Mouse (Mus musculus) right cerebral cortex, postnatal 10 days (tissue): ENCODE measurements around the gene Gclc.

Experiments
- DNase-seq, 2 experiments: peaks; one replicate each; pipeline ENCODE4 v3.0.0; 2021; ENCODE audit warnings: low spot score in 2 of 2

Gclc gene

DNA sequence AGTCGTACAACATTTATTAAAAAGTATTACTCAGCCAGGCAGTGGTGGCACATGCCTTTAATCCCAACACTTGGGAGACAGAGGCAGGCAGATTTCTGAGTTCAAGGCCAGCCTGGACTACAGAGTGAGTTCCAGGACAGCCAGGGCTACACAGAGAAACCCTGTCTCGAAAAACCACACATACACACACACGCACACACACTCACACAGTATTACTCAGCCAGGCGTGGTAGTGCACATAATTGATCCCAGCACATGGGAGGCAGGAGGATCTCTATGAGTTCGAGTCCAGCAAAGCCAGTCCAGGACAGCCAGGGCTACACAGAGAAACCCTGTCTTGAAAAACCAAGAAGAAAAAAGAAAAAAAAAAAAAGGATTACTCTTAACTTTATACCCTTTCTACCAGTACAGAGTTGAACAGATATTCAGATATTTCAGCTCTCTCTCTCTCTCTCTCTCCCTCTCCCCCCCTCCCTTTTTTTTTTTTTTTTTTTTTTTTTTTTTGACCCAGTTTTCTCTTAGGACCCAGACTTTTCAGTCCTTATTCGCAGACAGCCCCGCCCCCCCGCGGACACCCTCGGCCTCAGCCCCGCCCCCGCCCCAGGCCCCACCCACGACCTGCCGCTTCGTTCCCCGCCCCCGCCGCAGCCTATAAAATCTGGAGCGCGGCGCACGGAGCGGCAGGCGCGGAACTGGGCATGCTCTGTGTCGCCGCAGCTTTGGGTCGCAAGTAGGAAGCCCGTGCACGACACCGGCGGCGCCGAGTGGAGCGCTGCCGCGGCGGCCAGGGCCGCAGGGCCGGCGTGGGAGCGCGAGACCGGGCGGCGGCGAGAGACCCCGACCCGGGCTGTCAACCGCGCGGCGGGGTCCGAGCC lies at the start of gene Gclc:
Gene Gclc, plus strand, starts transcription at position 683 of the 875 bp plus-strand sequence.
- peak; percentile 94 to 95 for DNase-seq

DNA sequence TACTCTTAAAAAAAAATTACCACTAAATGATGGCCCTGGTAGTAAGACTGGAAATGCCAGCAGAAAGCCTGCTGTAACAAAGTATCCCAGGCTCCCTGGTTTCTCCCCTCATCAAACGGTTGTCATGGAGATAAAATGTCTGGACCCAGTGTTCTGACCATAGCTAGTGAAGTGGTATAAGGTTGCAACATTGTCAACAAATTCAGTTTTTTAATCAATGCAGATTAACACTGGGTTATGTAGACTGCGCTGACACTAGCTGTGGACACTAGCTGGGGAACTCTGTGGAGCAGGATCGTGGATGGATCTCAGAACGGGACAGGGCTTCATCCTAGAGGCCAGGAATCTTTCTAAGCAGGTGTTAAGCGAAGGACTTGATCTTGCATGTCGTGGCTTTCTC lies 47.8 kb upstream of the Gclc start:
- DNase-seq: no peak

DNA sequence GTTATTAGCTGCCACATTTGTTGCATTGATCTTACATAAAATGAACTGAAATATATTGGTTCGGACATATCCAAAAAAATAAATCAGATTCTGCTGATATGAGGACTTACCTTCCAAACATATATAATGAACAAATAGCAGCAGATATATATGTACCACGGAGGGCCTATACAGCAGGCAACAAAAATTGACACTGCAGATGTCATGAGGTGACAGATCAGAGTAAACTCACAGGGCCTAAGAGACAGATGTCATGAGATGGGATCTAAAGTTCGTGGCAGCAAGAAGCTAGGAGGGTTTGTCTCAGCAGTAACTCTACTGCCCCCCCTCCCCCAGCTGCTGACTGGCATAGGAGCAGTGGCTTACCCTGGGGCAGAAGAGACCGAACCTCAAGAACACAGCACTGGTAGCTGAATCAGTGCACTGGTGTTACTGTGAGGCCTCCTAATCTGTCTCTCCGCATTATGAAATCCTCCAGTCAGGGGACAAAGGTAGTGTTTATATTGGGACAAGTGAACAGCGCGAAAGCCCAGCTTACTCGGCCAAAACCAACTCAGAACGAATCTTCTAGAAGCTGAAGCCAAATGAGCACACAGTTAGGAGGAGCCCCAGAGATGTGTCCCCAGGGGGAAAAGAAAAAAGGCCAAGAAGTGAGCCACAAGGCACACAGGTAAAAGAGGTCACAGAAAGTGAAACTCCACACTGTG lies 46.7 kb upstream of the Gclc start:
- DNase-seq: no peak

DNA sequence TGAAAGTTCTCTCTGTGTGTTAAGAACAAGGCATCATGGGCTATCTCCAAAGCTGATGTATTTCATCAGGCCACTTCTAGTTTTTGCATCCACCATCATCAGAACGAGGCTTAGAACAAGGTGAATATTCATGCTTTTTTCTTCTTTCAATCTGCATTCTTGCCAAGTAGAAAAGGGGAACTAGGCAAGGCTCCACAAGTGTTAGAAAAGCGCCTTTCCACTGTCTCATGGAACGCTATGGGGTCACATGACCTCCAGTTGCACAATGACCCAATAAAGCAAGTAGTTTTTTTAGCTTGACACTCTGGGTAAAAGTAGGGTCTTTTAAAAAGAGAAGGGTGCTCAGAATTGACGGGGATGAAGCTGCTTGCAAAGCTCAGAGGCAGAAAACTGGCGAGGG lies 45.4 kb upstream of the Gclc start:
- DNase-seq: no peak

DNA sequence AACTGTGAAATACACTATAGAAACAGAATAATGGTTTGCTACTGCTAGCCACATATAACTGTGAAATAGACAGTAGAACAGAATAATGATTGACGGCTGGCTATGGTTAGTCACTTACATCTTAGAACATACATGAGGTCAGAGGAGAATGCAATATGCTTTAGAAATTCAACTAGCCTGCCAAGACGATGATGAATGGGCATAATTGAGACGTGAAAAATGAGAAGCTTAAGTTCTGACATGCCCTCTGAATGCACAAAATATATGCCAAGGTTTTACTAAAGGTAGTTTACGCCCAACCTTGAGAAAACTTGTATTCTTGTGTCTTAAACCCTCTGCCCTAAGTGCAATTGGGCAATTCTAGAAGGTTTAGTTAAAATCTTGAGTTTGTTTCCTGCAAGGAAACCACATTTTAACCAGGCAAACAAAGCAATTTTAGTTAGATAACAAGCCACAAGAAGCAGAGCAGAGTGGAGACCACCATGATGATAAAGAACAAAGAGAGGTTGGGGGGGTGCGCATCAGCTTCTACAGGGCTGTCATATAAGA lies 43.2 kb upstream of the Gclc start:
- no peak for DNase-seq

DNA sequence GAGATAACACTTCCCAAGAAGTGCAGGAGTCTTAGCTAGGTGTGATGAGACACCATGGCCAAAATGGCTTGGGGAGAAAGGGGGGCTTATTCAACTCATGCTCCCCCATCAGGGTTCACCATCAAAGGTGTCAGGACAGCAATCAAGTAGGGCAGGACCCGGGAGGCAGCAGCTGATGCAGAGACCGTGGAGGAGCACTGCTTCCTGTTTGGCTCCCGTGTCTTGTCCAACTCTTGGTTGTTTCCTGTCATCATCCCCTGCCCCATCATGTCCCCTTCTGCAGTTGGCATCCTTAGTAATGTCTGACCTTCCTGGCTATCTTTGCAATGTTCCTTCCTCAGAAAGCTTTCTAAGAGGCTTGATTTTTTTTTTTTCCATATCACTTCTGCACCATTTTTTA lies 41.5 kb upstream of the Gclc start:
- DNase-seq: no peak

DNA sequence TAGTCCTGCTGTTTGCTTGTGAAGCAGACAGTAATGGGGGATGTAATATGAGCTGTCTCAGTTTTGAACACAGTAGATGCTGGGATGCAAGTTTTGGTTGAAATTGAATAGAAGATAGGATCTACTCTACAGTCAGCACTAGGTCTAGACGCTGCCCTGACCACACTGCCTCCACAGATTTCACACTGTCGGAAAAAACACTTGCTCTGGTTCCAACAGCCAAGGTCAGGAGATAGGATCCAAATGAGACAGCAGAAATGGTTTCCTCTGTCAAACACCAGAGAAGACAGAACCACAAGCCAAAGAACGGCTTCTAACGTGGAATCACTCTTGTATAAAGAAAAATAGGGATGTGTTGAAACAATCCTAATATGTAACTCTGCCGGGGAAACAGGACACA lies 41.0 kb upstream of the Gclc start:
- no peak for DNase-seq

DNA sequence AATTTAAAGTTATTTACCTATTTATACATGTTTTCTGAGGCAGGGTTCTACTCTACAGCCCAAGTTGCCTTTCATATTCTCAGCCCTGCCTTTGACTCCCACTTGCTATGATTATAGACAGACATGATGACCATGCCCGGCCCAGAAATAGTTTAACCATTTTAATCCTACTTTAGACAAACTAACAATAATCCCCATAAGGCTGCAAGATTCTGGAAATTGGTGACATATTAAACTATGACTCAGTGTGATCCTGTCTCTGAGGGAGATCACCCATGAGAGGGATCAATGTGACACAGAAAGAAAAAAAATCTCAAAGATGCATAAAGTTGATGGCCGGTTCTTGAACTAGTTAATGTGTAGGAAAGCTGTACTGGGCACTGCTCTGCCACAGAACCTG lies 39.1 kb upstream of the Gclc start:
- no peak for DNase-seq

DNA sequence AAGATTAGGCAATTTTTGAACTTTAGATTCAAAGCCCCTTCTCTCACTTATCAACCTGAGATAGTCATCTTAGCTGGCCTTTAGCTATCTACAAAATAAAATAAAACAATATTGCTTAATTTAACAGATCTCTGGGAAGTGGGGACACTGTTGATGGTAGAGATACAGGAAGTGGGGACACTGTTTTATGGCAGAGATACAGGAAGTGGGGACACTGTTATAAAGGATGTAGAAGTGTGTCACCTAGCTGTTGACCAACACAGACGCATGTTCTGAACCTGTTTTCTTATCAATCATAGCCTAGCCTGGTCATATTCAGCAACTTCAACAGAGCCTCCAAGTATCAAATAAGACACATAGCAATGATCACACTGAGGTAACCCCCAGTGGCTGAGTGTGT lies 38.3 kb upstream of the Gclc start:
- DNase-seq: no peak

DNA sequence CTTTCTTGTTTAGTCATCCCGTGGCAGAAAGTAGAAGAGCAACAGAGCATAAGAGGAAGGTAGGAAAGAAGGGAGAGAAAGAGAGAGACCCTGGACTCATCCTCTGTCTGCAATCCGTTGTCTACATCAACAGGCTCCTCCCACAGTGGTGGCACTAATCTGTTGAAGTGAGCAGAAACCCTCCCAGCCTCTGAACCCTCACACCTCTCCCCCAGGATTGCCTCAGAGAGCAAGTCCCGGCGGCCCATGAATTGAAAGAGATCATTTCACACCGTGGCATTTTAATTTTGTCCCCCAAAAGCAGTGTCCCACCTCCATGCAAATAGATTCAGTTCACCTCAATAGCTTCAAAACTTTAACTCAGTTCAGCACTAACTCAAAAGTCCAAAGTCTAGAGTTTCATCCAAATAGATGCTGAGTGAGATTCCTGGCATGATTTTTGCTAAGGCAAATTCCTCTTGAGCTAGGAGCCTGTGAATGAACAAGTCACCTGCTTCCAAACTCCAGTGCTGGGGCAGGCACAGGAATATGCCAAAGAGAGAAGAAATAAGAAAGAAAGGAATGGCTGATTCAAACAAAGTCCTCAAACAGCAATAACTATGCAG lies 36.4 kb upstream of the Gclc start:
- DNase-seq: no peak

DNA sequence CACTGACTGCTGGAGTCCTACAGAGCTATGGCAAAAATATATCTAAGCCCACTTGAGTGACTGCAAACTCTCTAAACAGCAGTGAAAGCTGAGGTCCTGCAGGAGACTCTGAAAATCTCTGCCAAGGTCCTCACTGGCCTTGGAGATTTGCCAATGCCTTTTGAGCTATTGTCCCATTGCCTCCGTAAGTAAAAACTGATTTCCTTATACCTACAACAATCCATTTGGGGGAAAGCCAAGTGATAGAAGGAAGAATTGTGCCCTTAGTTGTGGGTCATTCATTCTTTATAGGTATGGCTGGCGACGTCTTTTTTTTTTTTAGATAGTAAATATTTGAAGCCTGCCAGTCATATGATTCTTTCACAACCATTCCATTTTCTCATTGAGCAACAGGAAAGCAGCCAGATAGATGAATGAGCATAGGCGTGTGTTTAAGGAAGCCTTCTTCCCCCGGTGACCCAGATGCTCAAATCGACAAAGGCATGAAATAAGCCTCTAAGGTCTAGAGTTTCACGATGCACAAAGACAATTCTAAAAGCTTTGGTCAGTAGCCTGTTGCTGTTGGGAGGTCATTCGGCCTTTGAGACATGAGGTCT lies 35.4 kb upstream of the Gclc start:
- DNase-seq: no peak

DNA sequence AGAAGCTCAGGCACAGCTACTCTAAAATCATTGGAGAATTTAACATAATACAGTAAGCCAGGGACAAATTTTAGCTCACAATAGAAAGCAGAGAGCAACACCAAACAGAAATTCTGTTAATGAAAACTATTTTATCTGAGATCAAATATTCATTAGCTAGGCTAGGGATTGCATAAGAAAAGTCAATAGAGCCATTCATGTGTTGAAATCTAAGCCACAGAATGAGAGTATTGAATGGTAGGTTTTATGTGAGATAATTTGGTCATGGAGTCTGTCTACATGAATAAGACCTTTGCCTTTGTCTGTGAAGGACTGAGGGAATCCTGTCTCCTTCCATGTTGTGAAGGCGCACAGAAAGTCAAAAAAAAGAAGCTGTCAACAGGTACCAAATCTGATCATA lies 34.7 kb upstream of the Gclc start:
- DNase-seq: no peak

DNA sequence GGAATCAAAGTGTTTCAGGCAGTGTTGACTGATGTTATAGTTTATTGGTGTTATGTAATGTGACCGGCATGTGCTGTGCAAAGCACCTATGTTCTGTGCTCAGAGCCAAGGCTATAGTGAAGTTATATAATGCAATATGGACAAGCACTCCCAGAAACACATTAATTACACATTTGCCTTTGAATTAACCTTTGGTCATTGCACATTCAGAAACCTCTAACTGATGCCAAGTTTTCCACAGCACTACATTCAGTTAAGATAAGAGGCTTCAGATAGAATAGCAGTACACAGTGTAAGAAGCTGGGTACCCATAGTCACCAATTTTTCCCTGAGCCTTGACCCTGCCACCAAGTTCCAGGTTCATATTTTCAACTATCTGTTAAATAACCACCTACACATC lies 32.0 kb upstream of the Gclc start:
- no peak for DNase-seq

DNA sequence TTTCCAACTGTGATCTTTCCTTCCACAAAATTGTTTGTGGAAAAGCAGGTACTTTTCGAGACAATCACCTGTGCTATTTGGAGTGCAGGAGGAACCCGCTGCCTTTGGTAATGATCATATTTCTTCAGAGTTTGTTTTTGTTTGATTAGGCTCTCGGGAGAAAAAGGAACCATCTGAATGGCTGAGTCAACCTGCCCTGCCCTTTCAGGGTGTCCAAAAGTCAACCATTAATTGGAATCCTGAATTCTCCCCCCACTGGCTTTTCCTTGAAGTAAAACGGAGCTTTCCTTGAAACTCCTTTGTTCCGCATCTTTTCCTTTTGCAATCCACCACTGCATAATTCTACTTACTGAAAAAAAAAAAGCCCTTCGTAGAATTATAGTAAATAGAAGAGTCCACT lies 30.1 kb upstream of the Gclc start:
- DNase-seq: no peak

DNA sequence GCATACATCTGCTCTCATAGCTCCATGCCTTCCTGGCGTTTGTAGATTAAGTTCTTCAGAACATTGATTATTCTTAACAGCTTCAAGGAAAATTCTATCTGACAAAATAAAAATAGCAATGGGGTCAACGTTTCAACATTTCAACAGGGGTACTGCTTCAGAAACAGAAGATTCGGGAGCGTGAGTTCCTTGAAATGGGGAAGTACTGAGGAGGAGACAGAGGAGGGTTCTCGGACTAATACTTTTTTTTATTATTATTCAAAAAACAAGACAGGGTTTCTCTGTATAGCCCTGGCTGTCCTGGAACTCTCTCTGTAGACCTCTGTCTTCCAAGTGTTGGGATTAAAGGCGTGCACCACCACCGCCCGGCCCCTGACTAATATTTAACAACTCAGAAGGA lies 28.9 kb upstream of the Gclc start:
- no peak for DNase-seq

DNA sequence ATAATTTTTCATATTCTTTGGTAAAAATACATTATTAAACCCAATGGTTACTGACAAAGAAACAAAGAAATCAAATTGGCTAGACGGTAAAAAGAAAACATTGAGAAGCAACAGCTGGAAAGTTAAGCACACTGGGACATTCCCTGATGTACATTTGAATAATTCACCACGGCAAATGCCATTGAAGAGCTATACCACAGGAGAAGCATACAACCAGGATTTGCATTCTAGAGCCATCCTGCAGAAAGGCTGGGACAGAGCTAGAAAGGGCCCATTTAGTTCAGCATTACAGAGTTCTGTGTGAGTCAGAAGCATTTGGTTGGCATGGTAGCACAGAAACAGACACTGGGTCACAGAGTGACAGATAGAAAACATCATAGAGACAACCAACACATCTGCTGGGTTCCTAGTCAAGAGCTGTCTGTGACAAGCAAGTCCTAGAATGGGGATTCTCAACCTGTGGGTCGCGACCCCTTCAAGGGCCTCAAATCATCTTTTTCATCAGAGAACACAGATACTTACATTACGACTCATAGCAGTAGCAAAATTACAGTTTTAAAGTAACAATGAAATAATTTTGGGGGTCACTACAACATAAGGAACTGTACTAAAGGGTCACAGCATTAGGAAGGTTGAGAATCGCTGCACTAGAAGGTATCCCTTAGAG lies 28.2 kb upstream of the Gclc start:
- DNase-seq: no peak

DNA sequence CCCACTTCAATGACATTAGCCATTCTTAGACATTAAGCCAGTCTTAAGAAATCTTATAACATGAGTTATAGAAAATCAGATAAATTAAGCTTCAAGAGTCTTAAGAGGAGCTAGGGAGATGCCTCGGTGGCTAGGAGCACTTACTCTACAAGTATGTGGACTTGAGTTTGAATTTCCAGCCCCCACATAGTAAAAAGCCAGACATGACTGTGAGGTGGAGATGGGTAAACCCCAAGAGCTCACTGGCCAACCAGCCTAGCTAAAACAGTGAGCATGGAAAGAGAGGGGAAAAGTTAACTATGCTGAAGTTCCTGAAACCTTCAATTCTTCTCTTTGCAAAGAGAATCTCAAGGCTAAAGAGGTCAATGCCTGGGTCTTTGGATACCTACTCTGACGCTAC lies 27.3 kb upstream of the Gclc start:
- DNase-seq: no peak

DNA sequence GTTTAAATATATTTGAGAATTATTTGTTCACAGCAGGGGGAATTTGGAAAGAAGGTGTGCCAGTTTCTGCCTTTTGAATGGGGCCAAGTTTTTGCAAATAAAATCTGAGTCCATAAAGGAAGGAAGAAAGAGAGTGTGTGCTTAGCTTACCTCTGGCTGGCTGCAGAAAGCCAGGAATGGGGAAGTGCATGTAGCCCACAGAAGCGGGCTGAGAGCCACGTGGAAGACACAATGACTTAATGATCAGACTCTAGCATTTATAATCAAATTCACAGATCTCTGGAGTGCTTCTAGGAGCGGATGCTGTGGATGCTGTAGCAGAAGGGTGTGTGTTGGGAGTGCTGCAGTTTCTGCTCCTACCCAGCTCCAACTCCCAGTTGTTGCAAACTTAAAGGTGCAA lies 22.3 kb upstream of the Gclc start:
- no peak for DNase-seq

DNA sequence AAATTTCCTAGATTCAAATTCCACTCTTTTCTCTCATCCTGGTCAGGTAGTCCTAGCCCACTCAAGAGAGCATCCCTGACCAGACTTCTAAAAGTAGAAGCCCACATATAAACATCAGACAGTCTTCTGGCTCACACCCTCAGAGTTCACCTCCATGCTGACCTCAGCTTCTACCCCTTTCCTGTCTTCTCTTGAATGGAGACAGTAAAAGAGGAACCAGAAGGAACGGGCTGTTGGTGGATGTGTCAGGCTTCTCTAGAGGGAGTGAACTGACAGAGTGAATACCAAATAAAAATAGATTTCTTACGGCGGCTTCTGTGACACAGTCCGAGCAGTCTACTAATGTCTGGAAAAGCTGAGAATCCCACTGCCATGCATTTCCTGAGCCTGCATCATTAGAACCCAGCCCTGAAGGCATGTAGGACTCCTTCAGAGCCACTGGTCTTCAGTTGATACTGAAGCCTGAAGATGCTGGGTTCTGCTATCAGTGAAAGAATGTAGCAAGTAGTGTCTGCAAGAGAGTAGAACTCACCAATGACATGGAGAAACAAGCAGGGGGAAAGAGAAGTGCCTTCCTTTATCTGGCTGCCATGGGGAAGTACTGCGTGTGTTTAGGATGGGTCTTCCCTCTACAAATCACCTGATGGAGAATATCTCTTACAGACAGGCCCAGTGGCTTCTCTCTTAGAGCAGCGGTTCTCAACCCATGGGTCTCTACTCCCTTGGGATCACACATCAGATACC lies 16.9 kb upstream of the Gclc start:
- DNase-seq: no peak

DNA sequence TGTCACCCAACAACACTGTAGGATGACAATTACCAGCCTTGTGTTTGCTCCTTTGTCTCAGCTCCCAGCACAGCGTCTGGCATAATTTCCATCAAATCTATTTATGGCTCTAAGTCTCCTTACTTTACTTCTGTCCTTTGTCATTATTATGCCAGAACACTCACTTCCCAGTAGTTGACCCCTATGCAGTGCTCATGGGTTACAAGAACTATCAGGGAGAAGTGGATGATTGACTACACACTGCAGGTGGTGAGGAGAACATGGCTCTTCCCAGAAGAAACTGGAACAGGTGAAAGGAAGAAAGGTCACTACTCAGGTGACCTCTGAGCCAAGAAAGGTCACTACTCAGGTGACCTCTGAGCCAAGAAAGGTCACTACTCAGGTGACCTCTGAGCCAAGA lies 12.9 kb upstream of the Gclc start:
- DNase-seq: no peak

DNA sequence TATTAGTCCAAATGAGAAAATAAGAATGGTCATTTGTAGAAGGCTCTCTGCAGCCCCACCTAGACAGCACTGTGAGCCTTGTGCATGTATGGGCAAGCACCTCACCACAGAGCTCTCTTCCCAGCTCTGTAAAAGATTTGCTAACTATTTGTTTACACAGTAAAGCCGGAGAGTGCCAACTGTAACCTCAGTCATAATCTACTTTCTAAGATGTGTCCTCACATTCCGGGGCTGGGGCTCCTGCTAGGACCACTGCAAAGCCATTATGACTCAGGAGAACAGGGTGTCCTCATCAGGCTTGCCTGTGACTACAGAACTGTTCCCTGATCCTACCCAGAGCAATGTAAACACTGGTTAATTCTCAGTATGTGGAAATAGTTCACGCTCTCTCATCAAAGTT lies 9.5 kb upstream of the Gclc start:
- DNase-seq: no peak
